Mouse (Mus musculus): ENCODE measurements around the gene Noto. TPM values are rescaled to one million over a fixed set of nuclear protein-coding genes. Genes with fewer than 3 reads are reported as not detected.
A peak's percentile ranks its signal among the peaks of the same experiment; 100 is the strongest.

Noto gene
- polyA plus RNA-seq (2016; fragmentation: Nextera tagmentation; extraction: Ambion mirVana), result not detected in 2 replicates

DNA sequence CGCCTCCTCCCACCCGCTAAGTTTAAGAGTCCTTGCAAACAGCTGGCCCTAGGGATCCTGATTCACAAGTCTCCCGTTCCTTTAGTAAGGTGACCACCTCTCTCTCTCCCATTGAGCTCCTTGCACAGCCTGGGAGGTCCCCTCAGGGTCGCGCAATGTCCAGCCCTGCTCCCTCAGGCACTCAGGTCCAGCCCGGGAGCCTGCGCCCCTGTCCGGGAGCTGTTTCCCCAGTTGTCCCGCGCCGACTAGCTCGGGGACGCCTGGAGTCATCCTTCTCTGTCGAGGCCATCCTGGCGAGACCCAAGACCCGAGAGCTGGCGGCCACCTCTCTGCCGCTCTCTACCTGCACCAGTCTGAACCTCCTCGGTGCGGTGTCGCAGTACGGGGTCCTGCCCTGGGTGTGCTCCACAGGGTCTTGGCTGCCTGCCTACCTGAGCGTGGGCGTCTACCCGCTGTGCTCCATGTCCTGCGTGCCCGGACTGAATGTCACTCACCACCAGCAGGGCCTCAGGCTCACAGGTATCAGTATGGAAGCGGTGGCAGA, at the start of gene Noto:
TSS of gene Noto (plus strand) at position 51 of the 544 bp plus-strand sequence.
- no peak for ATAC-seq (ENCODE audit: insufficient number of reproducible peaks, low FRiP score)
- H3K9ac ChIP-seq, result no peak within 1 kb of the TSS
- H3K9me3 ChIP-seq (replicated peaks), result no peaks in the 10 kb centered on the region
- H3K36me3 ChIP-seq, result no peaks in the 10 kb centered on the region
- 12% methylated on average over 28 of the region's 28 CpGs for WGBS
- H3K4me2 ChIP-seq, result peak within 1 kb of the TSS; percentile 52
- peaks cover 64% of the 10 kb centered on the region for H3K27me3 ChIP-seq (replicated peaks)
- H3K4me3 ChIP-seq, result peak within 1 kb of the TSS; percentile 19
- peaks cover 8% of the 10 kb centered on the region; the same call in 1 of the 2 replicates for H3K4me1 ChIP-seq (replicated peaks)
- H3K27ac ChIP-seq (ENCODE audit: poor library complexity, severe bottlenecking), result no peak within 1 kb of the TSS

DNA sequence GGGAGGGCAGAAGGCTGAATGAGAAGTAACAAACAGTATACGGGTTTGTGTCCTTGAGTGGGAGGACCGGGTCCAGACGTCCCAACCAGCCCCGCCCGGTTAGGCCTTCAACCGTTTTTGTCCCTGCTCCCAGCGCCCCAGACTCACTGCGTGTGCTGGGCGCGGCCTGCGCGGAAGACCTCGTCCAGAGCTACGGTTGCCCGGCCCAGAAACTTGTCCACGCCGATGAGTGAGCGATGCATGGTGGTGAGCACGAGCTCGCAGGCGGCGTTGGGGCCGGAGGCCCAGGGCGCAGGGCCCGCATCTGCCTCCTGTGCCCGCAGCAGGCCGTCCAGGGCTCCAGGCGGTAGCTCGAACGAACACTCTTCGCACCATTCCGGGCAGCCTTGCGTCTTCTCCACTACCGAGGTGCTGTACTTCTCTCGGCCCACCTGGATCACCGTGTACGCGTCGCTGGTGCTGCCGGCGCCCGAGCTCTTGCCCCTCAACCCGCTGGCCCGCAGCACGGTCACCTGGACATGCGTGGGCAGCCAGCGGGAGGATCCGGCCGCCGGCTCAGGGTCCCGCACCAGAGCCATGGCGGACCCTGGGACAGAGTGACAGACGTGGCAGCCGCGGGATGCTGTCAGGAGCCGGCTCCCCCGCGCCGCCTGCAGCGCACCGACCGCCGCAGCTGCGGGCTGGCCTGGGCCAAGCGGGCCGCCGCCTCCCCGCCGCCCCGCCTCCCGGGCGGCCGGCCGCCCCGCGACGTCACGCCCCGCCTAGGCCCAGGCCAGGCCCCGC, 49.5 kb upstream of the Noto start, which contains the start of gene Rab11fip5:
TSS of gene Rab11fip5 (minus strand) at position 684 of the 783 bp plus-strand sequence.
- Histone ChIP-seq H3K4me1 (replicated peaks) (peaks cover 64% of the 10 kb centered on the region), H3K27ac (ENCODE audit: poor library complexity, severe bottlenecking) (peak within 1 kb of the TSS; percentile 69), H3K36me3 (peaks cover 7% of the 10 kb centered on the region), H3K27me3 (replicated peaks) (no peaks in the 10 kb centered on the region), H3K4me3 (peak within 1 kb of the TSS; percentile 80), H3K9me3 (replicated peaks) (no peaks in the 10 kb centered on the region), H3K4me2 (peak within 1 kb of the TSS; percentile 78), H3K9ac (peak within 1 kb of the TSS; percentile 97)
- peak; percentile 12; the same call in 1 of the 2 replicates for ATAC-seq (ENCODE audit: insufficient number of reproducible peaks, low FRiP score)
- 2% methylated on average over 80 of the region's 80 CpGs for WGBS

DNA sequence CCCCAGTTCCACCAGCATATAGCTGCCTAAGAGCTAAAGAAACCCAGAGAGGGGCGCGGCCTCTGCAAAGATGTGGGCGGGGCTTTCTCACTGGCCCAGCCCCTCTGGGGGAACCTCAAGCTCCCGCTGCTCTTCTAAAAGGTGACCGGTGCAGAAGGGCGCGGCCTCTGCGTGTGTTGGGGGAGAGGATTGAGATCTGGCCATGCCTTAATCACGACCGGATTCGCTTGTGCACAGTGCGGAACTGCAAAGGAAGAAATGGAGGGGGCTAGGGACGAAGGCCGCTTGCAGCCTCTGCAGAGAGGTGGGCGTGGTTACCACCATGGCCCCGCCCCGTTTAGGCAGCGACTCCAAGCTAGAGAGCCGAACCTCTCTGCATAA, 49.0 kb upstream of the Noto start:
- H3K36me3 ChIP-seq, result peaks cover 7% of the 10 kb centered on the region
- H3K27ac ChIP-seq (ENCODE audit: poor library complexity, severe bottlenecking), result no peak overlapping the region; the same call in 1 of the 2 replicates
- 0% methylated on average over 19 of the region's 19 CpGs for WGBS
- H3K4me2 ChIP-seq, result peak overlapping the region; percentile 78
- H3K4me3 ChIP-seq, result peak overlapping the region; percentile 80
- peak; percentile 96 for ATAC-seq (ENCODE audit: insufficient number of reproducible peaks, low FRiP score)
- peaks cover 58% of the 10 kb centered on the region for H3K4me1 ChIP-seq (replicated peaks)
- no peaks in the 10 kb centered on the region for H3K27me3 ChIP-seq (replicated peaks)
- peak overlapping the region; percentile 31; the same call in 1 of the 2 replicates for H3K9ac ChIP-seq
- H3K9me3 ChIP-seq (replicated peaks), result no peaks in the 10 kb centered on the region

DNA sequence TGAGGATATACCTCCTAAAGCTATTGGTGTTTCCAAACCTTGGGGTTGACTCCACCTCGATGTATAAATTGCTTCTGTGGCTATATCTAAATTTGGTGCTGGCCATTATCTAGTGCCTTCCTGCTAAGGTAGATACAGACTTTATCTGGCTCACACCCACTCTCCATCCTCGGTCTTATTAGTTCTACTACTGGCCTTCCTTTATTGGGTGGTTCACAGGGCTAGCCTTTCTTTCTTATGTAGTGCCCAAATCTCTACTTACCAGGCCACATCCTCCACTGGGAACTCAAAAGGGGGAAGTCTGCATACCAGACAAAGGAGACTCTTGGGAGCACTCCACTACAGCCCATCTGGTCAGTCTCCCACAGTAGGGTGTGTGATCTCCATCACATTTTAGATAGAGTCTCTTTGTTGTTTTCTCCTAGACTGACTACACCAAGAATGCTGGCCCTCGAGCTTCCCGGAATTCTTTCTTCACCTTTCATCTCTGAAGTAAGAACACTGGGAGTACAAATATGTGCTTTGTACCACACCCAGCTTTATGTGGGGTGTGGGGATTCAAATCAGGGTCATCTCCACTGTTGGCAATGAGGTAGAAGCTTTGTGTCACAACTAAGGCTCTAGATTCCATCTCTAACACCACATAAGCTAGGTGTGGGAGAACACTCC, 46.5 kb upstream of the Noto start:
- H3K27me3 ChIP-seq (replicated peaks), result no peaks in the 10 kb centered on the region
- no peaks in the 10 kb centered on the region for H3K36me3 ChIP-seq
- no peak overlapping the region for H3K9ac ChIP-seq
- 30% methylated on average over 4 of the region's 4 CpGs for WGBS
- no peaks in the 10 kb centered on the region for H3K9me3 ChIP-seq (replicated peaks)
- H3K4me2 ChIP-seq, result no peak overlapping the region
- ATAC-seq (ENCODE audit: insufficient number of reproducible peaks, low FRiP score), result no peak
- no peak overlapping the region for H3K27ac ChIP-seq (ENCODE audit: poor library complexity, severe bottlenecking)
- no peak overlapping the region for H3K4me3 ChIP-seq
- peaks cover 43% of the 10 kb centered on the region for H3K4me1 ChIP-seq (replicated peaks)

DNA sequence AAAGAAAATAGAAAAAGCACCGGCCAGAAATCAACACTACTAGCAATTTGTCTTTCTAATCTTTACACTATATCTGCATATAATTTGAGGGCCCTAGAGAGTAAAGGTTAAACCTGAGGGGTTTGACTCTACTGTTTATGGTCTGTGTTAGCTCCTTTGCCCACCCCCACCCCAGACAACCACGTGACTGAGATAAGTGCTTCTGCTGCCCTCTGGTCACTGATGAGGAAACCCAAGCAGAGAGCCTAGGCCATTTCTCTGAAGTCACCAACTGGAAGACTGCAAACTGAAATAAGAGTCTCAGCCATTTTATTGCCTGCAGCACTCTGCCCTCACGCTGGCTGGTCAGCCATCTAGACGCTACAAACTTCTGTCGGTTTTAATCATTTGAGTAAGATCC, 45.8 kb upstream of the Noto start:
- H3K36me3 ChIP-seq, result no peaks in the 10 kb centered on the region
- no peaks in the 10 kb centered on the region for H3K9me3 ChIP-seq (replicated peaks)
- 47% methylated on average over 5 of the region's 5 CpGs for WGBS
- peaks cover 36% of the 10 kb centered on the region for H3K4me1 ChIP-seq (replicated peaks)
- no peaks in the 10 kb centered on the region for H3K27me3 ChIP-seq (replicated peaks)
- H3K4me2 ChIP-seq, result no peak overlapping the region
- no peak overlapping the region for H3K4me3 ChIP-seq
- no peak overlapping the region for H3K9ac ChIP-seq
- H3K27ac ChIP-seq (ENCODE audit: poor library complexity, severe bottlenecking), result no peak overlapping the region
- no peak for ATAC-seq (ENCODE audit: insufficient number of reproducible peaks, low FRiP score)

DNA sequence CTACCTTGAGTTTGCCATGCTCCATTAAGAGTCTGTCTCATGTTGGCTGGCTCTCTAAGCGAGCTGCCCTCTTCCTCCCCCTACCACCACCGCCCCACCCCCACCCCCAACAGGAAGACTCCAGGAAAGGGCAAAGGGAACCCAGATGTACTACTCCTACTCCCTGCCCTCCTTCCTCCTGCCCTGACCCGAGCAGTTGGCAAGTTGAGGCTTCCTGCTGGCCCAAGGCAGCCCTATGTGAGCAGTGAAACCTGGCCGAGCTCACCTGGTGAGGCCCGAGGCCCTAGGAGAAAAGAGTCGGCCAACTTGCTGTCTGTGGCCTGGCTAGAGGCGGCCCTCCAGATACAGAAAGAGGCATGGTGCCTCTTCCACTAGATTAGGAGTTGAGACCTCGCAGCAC, 45.1 kb upstream of the Noto start:
- H3K4me3 ChIP-seq, result no peak overlapping the region
- H3K4me1 ChIP-seq (replicated peaks), result peaks cover 29% of the 10 kb centered on the region
- no peak for ATAC-seq (ENCODE audit: insufficient number of reproducible peaks, low FRiP score)
- no peak overlapping the region for H3K27ac ChIP-seq (ENCODE audit: poor library complexity, severe bottlenecking)
- H3K4me2 ChIP-seq, result no peak overlapping the region
- no peak overlapping the region for H3K9ac ChIP-seq
- no peaks in the 10 kb centered on the region for H3K9me3 ChIP-seq (replicated peaks)
- H3K27me3 ChIP-seq (replicated peaks), result no peaks in the 10 kb centered on the region
- 46% methylated on average over 8 of the region's 8 CpGs for WGBS
- H3K36me3 ChIP-seq, result no peaks in the 10 kb centered on the region

DNA sequence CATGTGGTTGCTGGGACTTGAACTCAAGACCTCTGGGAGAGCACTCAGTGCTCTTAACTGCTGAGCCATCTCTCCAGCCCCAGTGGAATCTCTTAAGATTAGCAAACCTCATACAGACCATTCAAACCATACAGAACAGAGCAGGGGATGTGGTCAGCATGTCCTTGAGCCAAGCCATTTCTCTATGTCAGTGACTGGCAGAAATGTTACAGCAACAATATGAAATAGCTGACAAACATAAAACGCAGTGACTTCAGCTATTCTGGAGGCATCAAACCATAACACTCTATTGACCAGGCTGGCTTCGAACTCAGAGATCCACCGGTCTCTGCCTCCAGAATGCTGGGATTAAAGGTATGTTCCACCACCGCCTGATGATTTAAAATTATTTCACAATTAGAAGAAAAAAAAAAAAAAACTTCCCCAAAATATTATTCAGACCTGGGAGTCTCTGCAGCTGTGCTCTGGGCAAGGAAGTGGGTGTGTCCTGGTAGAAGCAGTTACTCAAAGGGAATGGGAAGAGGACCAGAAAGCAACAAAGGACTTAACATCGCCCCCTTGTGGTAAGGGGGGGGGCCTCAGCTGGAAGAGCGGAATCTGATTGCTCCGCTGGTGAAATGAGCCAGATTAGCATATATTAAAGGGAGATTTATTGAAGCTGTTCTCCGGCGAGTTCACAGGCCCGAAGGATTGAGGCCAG, 43.3 kb upstream of the Noto start:
- 0 out of 2 replicates have a peak, but pooled peaks cover 2% of the 10 kb centered on the region for H3K9me3 ChIP-seq (replicated peaks)
- peak; percentile 71; the same call in 1 of the 2 replicates for ATAC-seq (ENCODE audit: insufficient number of reproducible peaks, low FRiP score)
- H3K4me1 ChIP-seq (replicated peaks), result peaks cover 28% of the 10 kb centered on the region
- H3K4me2 ChIP-seq, result peak overlapping the region; percentile 61
- H3K27me3 ChIP-seq (replicated peaks), result no peaks in the 10 kb centered on the region
- H3K36me3 ChIP-seq, result no peaks in the 10 kb centered on the region
- H3K4me3 ChIP-seq, result peak overlapping the region; percentile 7; the same call in 1 of the 2 replicates
- H3K27ac ChIP-seq (ENCODE audit: poor library complexity, severe bottlenecking), result no peak overlapping the region
- WGBS, result 24% methylated on average over 10 of the region's 10 CpGs
- no peak overlapping the region for H3K9ac ChIP-seq

DNA sequence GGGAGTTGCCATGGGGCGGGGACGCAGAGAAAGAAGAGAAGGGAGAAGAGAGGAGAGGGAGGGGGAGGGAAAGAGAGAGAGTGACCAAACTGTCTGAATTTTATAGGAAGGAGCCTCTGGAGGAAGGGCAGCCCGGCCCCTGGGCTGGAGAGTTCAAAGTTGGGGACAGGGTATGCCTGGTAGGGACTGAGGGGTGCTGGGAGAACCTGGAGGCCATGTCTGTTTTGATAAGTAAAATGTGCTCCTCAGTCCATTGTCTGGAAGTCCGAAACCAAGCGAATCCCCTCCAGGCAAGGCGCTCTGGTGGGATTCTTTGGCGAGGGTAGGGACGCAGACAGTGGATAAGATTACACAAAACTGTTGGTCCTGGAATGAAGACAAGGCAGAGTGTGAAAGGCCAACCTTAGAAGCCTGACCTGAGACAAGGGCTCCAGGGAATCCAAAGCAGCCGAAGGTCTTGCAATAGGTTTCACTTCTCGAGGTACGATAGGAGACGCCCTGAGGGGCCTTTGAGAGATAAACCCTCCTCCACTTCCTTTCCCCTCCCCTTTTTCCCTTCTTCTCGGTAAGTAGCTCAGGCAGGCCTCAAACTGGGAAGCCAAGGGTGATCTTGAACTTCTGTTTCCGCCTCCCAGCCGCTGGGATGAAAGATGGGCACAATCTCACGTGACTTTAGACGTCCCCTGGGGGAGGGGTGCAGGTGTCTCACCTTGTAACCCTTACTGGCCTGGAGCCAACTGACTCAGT, 42.6 kb upstream of the Noto start:
- Histone ChIP-seq H3K36me3 (no peaks in the 10 kb centered on the region), H3K4me2 (peak overlapping the region; percentile 61), H3K9ac (no peak overlapping the region; the same call in 1 of the 2 replicates), H3K9me3 (replicated peaks) (0 out of 2 replicates have a peak, but pooled peaks cover 2% of the 10 kb centered on the region), H3K4me1 (replicated peaks) (peaks cover 28% of the 10 kb centered on the region), H3K27ac (ENCODE audit: poor library complexity, severe bottlenecking) (no peak overlapping the region), H3K4me3 (peak overlapping the region; percentile 7; the same call in 1 of the 2 replicates), H3K27me3 (replicated peaks) (peaks cover 6% of the 10 kb centered on the region)
- WGBS, result 16% methylated on average over 17 of the region's 17 CpGs
- 0 out of 2 replicates have a peak, but pooled peaks have one; percentile 30 for ATAC-seq (ENCODE audit: insufficient number of reproducible peaks, low FRiP score)

DNA sequence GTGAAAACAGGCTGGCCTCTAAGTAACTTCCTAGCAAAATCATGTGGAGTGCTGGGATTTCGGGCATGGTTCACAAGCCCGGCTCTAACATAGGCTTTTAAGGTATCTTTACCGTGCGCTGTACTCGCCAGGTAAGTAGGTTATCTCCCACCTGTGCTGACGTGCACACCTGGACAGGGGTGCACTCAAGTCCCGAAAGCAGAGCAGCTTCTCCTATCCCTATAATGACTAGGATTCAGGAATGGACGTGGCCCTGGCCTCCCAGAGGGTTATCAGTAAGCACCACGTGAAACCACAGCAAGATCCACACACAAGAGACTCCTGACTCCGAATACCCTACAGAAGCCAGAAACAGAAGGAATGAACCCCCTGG, 42.1 kb upstream of the Noto start:
- Histone ChIP-seq H3K27me3 (replicated peaks) (peaks cover 10% of the 10 kb centered on the region), H3K4me2 (no peak overlapping the region), H3K9me3 (replicated peaks) (0 out of 2 replicates have a peak, but pooled peaks cover 2% of the 10 kb centered on the region), H3K4me3 (no peak overlapping the region), H3K9ac (no peak overlapping the region), H3K27ac (ENCODE audit: poor library complexity, severe bottlenecking) (no peak overlapping the region), H3K4me1 (replicated peaks) (peaks cover 28% of the 10 kb centered on the region), H3K36me3 (no peaks in the 10 kb centered on the region)
- WGBS, result 65% methylated on average over 10 of the region's 10 CpGs
- ATAC-seq (ENCODE audit: insufficient number of reproducible peaks, low FRiP score), result no peak

DNA sequence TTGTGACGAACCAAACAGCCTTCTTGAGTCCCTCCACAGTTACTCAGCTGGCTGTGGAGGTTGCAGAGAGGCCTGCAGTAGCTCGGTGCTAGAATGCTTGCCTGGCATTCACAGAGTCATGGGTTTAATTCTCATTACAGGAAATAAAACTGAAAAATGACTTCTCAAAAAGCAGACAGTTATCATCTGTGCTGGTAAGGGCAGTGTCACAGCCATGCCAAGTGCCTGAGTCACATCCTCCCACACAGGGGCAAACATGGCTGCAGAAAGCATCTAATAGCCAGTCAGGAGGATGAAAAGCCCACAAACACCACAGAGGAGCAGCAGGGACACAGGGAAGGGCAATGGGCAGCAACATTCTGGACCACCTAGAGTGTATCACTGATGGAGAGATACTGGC, 40.9 kb upstream of the Noto start:
- no peak overlapping the region for H3K4me3 ChIP-seq
- 80% methylated on average over 2 of the region's 2 CpGs for WGBS
- no peaks in the 10 kb centered on the region for H3K36me3 ChIP-seq
- H3K4me1 ChIP-seq (replicated peaks), result peaks cover 22% of the 10 kb centered on the region
- H3K4me2 ChIP-seq, result no peak overlapping the region
- peaks cover 15% of the 10 kb centered on the region for H3K27me3 ChIP-seq (replicated peaks)
- H3K27ac ChIP-seq (ENCODE audit: poor library complexity, severe bottlenecking), result no peak overlapping the region
- no peak overlapping the region for H3K9ac ChIP-seq
- 0 out of 2 replicates have a peak, but pooled peaks cover 2% of the 10 kb centered on the region for H3K9me3 ChIP-seq (replicated peaks)
- ATAC-seq (ENCODE audit: insufficient number of reproducible peaks, low FRiP score), result no peak

Measured in heart, embryonic 12.5 days (tissue).